Mouse (Mus musculus) testis, adult 2 months (tissue): ENCODE measurements around the gene Gnat1. TPM values are rescaled to one million over a fixed set of nuclear protein-coding genes. Genes with fewer than 3 reads are reported as not detected.
"Not testable (repeated sequence)": the region's sequence is repeated elsewhere in the genome, so short reads cannot be mapped to it uniquely, and the experiment has no call there.

Experiments
- H3K27ac ChIP-seq: fragments of 200-500 bp; 2 replicates; pipeline ENCODE4 v1.5.1; 2012; ENCODE audit warnings: low read depth, low read length; ENCODE audit not compliant: control insufficient read depth, insufficient read depth
- H3K27me3 ChIP-seq: fragments of 200-500 bp; 2 replicates; pipeline ENCODE4 v1.6.1; 2012; ENCODE audit warnings: mild to moderate bottlenecking, low read length, moderate library complexity; ENCODE audit not compliant: control insufficient read depth, insufficient read depth
- H3K36me3 ChIP-seq: fragments of 200-500 bp; 2 replicates; pipeline ENCODE4 v1.6.1; 2012; ENCODE audit warnings: mild to moderate bottlenecking, low read length; ENCODE audit not compliant: control insufficient read depth, insufficient read depth
- H3K4me1 ChIP-seq: fragments of 200-500 bp; 2 replicates; pipeline ENCODE4 v1.6.1; 2012; ENCODE audit warnings: low read length; ENCODE audit not compliant: control insufficient read depth, insufficient read depth
- H3K4me3 ChIP-seq: fragments of 200-500 bp; 2 replicates; pipeline ENCODE4 v1.5.1; 2012; ENCODE audit warnings: low read depth, mild to moderate bottlenecking, low read length, moderate library complexity, mixed read lengths; ENCODE audit not compliant: control insufficient read depth
- CTCF ChIP-seq: fragments of 200-500 bp; IDR thresholded peaks from 2 replicates; pipeline ENCODE4 v1.5.1; 2012; ENCODE audit warnings: low read depth, mild to moderate bottlenecking, inconsistent platforms, low read length, moderate library complexity; ENCODE audit not compliant: control insufficient read depth, insufficient read depth, insufficient replicate concordance
- POLR2A ChIP-seq: fragments of 200-500 bp; IDR thresholded peaks from 2 replicates; pipeline ENCODE4 v1.6.1; 2012; ENCODE audit warnings: low read depth, mild to moderate bottlenecking, inconsistent platforms, low read length, moderate library complexity; ENCODE audit not compliant: control insufficient read depth
- polyA plus RNA-seq: library from polyadenylated mRNA; depleted of rRNA; stranded (reverse); fragments of >200 nt; gene quantifications from 2 replicates; pipeline ENCODE4 v1.2.3, GENCODE M21; 2012

The Gnat1 gene
- polyA plus RNA-seq, 1 experiment: 0.12 TPM

- TF ChIP-seq CTCF (no peak), POLR2A (no peak)
- Histone ChIP-seq H3K36me3 (no peaks in the 10 kb centered on the region), H3K4me3 (peak overlapping the region; percentile 85), H3K27ac (no peak overlapping the region), H3K4me1 (no peaks in the 10 kb centered on the region; the same call in 1 of the 2 replicates), H3K27me3 (no peaks in the 10 kb centered on the region)
Observed at GRCm38 (mm10) chr9:107692785-107693184, 13.3 kb upstream of the Gnat1 start.

DNA sequence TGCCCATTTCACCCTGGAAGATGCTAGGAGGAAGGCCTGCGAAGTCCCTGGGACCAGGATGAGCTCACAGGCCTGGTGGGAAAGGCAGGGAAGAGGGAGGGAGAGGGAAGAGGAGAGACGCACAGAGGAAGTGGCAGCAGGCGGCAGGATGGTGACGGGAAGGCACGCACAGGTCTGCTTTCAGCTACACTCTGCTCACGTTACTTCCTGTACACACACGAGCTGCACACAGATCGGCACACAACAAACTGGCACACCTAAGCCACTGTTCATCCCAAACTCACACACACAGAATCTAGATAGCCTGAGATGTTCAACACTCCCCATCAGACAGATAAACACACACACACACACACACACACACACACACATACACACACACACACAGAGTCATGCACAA lies 10.9 kb upstream of the Gnat1 start:
- Histone ChIP-seq H3K4me1 (no peaks in the 10 kb centered on the region; the same call in 1 of the 2 replicates), H3K27me3 (no peaks in the 10 kb centered on the region), H3K36me3 (no peaks in the 10 kb centered on the region)

GRCm38 (mm10) chr9:107688939-107689338 lies 9.4 kb upstream of the Gnat1 start:
- Histone ChIP-seq H3K36me3 (no peaks in the 10 kb centered on the region), H3K27ac (no peak overlapping the region)

More for the DNA sequence above, 10.9 kb upstream of the Gnat1 start:
- TF ChIP-seq POLR2A: no peak
- TF ChIP-seq CTCF: no peak
- no peak overlapping the region for H3K27ac ChIP-seq
- no peak overlapping the region for H3K4me3 ChIP-seq

GRCm38 (mm10) chr9:107688415-107688814 lies 8.9 kb upstream of the Gnat1 start:
- H3K36me3 ChIP-seq: no peaks in the 10 kb centered on the region
- no peak for TF ChIP-seq POLR2A
- TF ChIP-seq CTCF: no peak
- H3K4me3 ChIP-seq: no peak overlapping the region
- no peaks in the 10 kb centered on the region for H3K27me3 ChIP-seq
- no peaks in the 10 kb centered on the region; the same call in 1 of the 2 replicates for H3K4me1 ChIP-seq
- no peak overlapping the region for H3K27ac ChIP-seq

More at GRCm38 (mm10) chr9:107688939-107689338, 9.4 kb upstream of the Gnat1 start:
- Histone ChIP-seq H3K4me3 (no peak overlapping the region), H3K27me3 (no peaks in the 10 kb centered on the region), H3K4me1 (no peaks in the 10 kb centered on the region; the same call in 1 of the 2 replicates)
- TF ChIP-seq POLR2A (no peak), CTCF (no peak)

DNA sequence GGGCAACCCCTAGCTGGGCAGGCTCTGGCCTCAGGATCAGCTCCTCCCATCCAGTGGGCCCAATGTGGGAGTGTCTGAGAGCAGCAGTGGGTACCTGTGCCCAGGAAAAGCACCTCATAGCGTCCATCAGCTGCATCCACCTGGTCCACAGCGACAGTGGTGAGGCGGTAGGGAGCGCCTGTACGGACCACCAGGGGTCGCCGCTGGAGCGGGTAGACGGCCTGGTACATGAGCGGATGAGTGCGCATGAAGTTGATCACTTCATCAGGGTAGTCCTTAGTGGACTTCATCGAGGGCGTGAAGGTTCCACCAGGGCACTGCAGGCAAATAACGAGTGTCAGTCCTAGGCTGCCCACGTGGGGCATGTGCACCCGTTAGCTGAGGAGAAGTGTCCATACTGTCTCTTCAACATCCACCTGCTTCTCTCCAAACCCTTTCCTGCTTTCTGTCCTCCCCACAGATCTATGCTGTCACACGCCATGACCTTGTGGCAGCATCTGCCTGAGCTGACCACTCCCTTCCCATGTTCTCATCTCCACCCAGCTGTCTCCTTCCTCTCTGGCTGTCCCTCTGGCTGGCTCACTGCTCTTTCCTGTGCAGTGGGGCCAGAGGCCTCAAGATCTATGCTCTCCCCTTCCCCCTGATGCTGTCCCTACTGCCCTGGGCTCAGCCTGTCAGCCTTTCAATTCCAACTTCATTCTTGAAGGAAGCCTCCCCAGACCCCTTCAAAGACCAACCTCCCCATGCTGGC lies 5.9 kb upstream of the Gnat1 start:
- no peaks in the 10 kb centered on the region for H3K4me1 ChIP-seq
- H3K36me3 ChIP-seq: no peaks in the 10 kb centered on the region
- no peaks in the 10 kb centered on the region for H3K27me3 ChIP-seq
- H3K27ac ChIP-seq: no peak overlapping the region
- TF ChIP-seq CTCF (peak; percentile 48; the same call in 1 of the 2 replicates), POLR2A (no peak)
- no peak overlapping the region for H3K4me3 ChIP-seq

GRCm38 (mm10) chr9:107682405-107682804 lies 2.9 kb upstream of the Gnat1 start:
- Histone ChIP-seq H3K4me3 (no peak overlapping the region), H3K27ac (no peak overlapping the region), H3K27me3 (no peaks in the 10 kb centered on the region), H3K36me3 (no peaks in the 10 kb centered on the region), H3K4me1 (peaks cover under 1% of the 10 kb centered on the region)
- no peak for TF ChIP-seq POLR2A

- Histone ChIP-seq H3K27ac (no peak overlapping the region), H3K27me3 (no peaks in the 10 kb centered on the region), H3K4me3 (no peak overlapping the region), H3K4me1 (peaks cover 14% of the 10 kb centered on the region), H3K36me3 (no peaks in the 10 kb centered on the region)
- TF ChIP-seq POLR2A: no peak
- TF ChIP-seq CTCF: no peak
Observed at GRCm38 (mm10) chr9:107678861-107679260, 651 bp downstream of the Gnat1 start.

DNA sequence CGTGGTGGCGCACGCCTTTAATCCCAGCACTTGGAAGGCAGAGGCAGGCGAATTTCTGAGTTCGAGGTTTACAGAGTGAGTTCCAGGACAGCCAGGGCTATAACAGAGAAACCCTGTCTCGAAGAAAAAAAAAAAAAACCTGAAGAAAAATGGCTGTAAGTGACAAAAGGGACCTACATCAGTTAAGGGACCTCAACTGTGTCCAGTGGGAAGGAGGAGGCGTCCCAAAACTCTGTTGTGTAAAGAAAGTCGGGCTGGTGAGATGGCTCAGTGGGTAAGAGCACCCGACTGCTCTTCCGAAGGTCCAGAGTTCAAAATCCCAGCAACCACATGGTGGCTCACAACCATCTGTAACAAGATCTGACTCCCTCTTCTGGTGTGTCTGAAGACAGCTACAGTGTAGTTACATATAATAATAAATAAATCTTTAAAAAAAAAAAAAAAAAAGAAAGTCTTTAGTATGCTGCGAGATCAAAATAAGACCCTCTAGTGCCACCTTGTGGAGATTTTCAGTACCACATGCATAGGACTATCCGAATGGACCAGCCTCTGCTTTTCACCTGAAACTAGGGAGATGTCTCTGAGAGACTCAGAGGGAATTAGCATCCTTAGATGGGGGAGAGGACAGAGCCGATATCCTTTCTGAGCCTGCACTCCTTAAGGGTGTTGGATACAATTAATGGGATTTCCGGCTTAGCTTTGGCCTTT lies 1.5 kb downstream of the Gnat1 start:
- not testable (repeated sequence) for H3K4me3 ChIP-seq, H3K27ac ChIP-seq, H3K36me3 ChIP-seq, H3K27me3 ChIP-seq
- peaks cover 14% of the 10 kb centered on the region for H3K4me1 ChIP-seq
